Mouse (Mus musculus): ENCODE measurements around the gene March6.

GRCm38 (mm10) chr15:31449772-31450171 is 81.1 kb downstream of the March6 start:
- no peak for TF ChIP-seq POLR2A (IDR thresholded peaks at IDR 0.05; ENCODE audit: borderline replicate concordance, extremely low read depth, low read depth, low read length)
- TF ChIP-seq CTCF (IDR thresholded peaks at IDR 0.05; ENCODE audit: insufficient read depth, low read length): no peak

All from lung, adult 2 months (tissue).